Comparison of ENCODE assay signal across 1 mouse cellular context in the genomic region with DNA sequence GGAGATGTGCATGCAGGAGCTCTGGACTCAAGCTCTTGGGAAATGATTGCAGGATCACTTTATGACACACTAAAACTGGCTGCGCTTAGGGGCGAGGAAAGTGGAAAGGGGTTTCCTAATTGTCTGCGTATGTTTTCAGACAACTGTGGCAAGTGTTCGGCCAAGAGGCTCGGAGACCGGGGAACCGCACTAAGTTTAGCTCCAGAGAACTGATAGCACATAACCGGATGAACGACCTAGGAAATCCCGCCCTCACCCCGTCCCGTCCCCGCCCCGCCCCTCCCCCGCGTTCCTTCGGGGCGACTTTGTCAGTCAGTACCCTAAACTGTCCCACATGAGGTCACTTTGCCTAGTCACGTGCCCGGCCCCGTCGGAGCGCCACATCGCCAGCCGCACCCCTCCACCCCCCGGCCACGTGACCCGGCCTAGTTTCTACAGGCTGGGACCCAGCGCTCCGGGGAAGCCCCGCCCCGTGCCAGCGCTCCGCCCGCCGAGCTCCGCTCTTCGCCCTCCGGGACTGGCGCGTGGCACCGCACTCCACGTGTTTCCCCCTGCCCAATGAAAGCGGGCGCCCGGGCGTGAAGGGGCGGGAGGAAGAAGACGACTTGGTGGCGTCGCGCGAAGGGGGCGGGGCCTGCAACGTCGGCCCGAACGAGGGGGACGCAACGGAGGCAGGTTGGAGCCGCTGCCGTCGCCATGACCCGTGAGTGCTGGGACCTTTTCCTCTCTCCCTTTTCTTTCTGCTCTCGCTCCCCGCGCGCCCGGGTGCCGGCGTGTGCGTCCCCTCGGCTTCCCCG.
TF ChIP-seq lines count a peak whose summit lies in the region.

Gene Serf2, plus strand, starts transcription at position 457 of the 797 bp plus-strand sequence.

TF ChIP-seq in CH12.LX, 34 proteins besides CTCF, POLR2A, EP300 and RAD21 (continued from another document):
- no peak; the same call in 1 of the 2 replicates for TF ChIP-seq HCFC1 (IDR thresholded peaks at IDR 0.05; ENCODE audit: low read depth, low read length)
- peak; percentile 20; the same call in 1 of the 2 replicates for TF ChIP-seq SIN3A (IDR thresholded peaks at IDR 0.05; ENCODE audit: low read length)
- no peak for TF ChIP-seq ZNF384 (IDR thresholded peaks at IDR 0.05; ENCODE audit: low read depth, low read length)
- TF ChIP-seq IRF4 (IDR thresholded peaks at IDR 0.05; ENCODE audit: low read depth, low read length): peak; percentile 40; the same call in 1 of the 2 replicates
- peak; percentile 51 for TF ChIP-seq ELF1 (IDR thresholded peaks at IDR 0.05; ENCODE audit: low read depth, low read length)
- TF ChIP-seq JUN (IDR thresholded peaks at IDR 0.05; ENCODE audit: insufficient read depth, low read depth, low read length): 0 out of 2 replicates have a peak, but pooled peaks have one; percentile 3
- peak; percentile 86 for TF ChIP-seq NELFE (IDR thresholded peaks at IDR 0.05; ENCODE audit: low read depth, low read length)
- TF ChIP-seq E2F4 (IDR thresholded peaks at IDR 0.05; ENCODE audit: insufficient replicate concordance, low read depth, low read length): no peak
- TF ChIP-seq BHLHE40 (IDR thresholded peaks at IDR 0.05; ENCODE audit: low read depth, low read length): peak; percentile 99
- peak; percentile 91 for TF ChIP-seq MXI1 (IDR thresholded peaks at IDR 0.05; ENCODE audit: low read depth, low read length)
- TF ChIP-seq TCF12 (IDR thresholded peaks at IDR 0.05; ENCODE audit: low read depth, low read length): peak; percentile 23; the same call in 1 of the 2 replicates
- peak; percentile 95 for TF ChIP-seq MAX (IDR thresholded peaks at IDR 0.05; ENCODE audit: low read length)
- TF ChIP-seq MAFK (IDR thresholded peaks at IDR 0.05; ENCODE audit: insufficient replicate concordance, low read length): no peak
